Mouse (Mus musculus): ENCODE measurements around the gene Cd300a. TPM values are rescaled to one million over a fixed set of nuclear protein-coding genes. Genes with fewer than 3 reads are reported as not detected.

Gene Cd300a
- polyA plus RNA-seq, 1 experiment, result 0.88 TPM

DNA sequence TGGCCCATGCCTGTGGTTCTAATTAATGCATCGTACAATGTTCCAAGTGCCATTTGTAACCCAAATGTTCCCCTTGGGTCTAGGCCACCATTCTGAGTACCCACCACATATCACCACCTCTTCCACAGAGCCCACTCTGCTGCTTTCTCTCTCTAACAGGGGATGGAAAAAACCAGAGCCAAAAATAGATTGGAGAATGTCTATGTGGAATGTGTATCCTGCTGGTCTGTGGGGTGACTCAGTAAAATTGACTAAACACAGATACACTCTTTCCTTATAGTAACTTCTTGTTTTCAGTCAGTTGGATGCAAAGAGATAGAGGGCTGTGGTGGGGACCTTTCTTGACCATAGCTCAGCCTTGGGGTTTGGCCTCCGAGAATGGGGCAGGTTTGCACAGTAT is 39.7 kb downstream of the Cd300a start:
- TF ChIP-seq POLR2A (IDR thresholded peaks at IDR 0.05; ENCODE audit: extremely low read depth, insufficient read depth, low read length), result no peak
- no peak for TF ChIP-seq CTCF (IDR thresholded peaks at IDR 0.05; ENCODE audit: extremely low read depth, insufficient read depth, low read length)
- no peak overlapping the region for H3K4me3 ChIP-seq (ENCODE audit: insufficient read depth, low read length)
- 0 out of 2 replicates have a peak, but pooled peaks cover 1% of the 10 kb centered on the region for H3K4me1 ChIP-seq (ENCODE audit: control insufficient read depth, insufficient read depth, low read length)
- H3K27ac ChIP-seq (ENCODE audit: insufficient read depth, low read length), result no peak overlapping the region

DNA sequence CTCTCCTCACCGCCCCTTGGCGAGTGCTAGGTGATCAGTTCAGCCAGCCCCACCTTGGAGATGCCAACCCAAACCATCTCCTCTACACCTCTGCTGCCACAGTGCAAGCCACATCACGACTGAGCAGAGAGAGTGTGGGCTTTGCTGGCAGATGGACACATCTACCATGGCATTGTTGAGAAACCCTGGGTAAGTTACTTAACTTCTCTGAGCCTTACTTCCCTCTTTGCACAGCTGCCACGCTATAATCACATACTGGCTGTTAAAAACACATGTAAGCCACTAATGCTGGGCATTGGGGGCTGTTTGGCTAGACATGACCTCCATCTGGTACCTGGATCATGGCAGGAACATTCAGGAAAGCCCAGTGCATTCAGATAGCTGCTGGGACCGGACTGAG is 41.2 kb downstream of the Cd300a start:
- H3K27ac ChIP-seq (ENCODE audit: insufficient read depth, low read length), result no peak overlapping the region
- no peak overlapping the region for H3K4me3 ChIP-seq (ENCODE audit: insufficient read depth, low read length)
- no peak for TF ChIP-seq POLR2A (IDR thresholded peaks at IDR 0.05; ENCODE audit: extremely low read depth, insufficient read depth, low read length)
- TF ChIP-seq CTCF (IDR thresholded peaks at IDR 0.05; ENCODE audit: extremely low read depth, insufficient read depth, low read length), result no peak
- H3K4me1 ChIP-seq (ENCODE audit: control insufficient read depth, insufficient read depth, low read length), result 0 out of 2 replicates have a peak, but pooled peaks cover 1% of the 10 kb centered on the region

DNA sequence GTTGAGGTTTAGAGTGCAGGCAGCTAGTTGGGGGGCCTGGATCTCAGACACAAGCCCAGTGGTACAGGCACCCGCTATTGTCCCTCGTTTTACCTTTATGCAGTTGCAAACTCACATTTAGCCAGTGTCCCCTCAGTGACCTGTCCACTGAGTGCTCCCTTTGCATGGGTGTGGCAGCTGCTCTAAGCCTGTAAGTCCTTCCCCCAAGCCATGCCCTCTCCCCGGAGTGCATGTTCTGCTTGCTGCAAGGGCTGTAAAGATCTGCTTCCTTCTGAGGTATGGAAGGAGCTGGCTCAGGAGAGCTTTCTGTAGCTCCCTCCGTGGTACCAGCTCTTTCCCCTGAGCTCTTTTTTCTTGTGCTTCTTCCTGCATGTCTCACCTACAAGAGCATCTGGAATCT is 43.8 kb downstream of the Cd300a start:
- Histone ChIP-seq H3K4me3 (ENCODE audit: insufficient read depth, low read length) (no peak overlapping the region), H3K4me1 (ENCODE audit: control insufficient read depth, insufficient read depth, low read length) (0 out of 2 replicates have a peak, but pooled peaks cover 1% of the 10 kb centered on the region), H3K27ac (ENCODE audit: insufficient read depth, low read length) (no peak overlapping the region)
- TF ChIP-seq POLR2A (IDR thresholded peaks at IDR 0.05; ENCODE audit: extremely low read depth, insufficient read depth, low read length) (no peak), CTCF (IDR thresholded peaks at IDR 0.05; ENCODE audit: extremely low read depth, insufficient read depth, low read length) (no peak)

DNA sequence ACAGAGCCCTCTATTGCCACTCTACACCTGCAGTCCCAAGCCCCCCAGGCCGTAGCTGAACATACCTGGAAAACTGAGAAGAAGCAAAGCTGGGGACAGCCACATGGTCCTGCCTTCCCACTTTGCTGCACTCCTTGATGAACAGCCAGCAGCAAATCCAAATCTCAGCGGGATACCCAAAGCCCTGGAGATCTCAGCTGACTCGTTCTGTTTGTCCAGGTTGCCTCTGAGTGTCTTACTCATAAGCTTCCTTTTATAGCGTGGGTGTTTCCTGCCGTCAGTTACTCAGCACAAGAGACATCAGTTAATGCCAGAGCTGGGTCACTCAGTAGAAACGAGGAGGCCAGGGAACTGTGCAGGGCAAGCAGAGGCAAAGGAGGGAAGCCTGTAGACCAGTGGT is 44.3 kb downstream of the Cd300a start, which contains the start of gene Cd300lb:
Gene Cd300lb, minus strand, starts transcription at position 243 of the 400 bp plus-strand sequence.
- H3K27ac ChIP-seq (ENCODE audit: insufficient read depth, low read length), result no peak within 1 kb of the TSS
- H3K4me3 ChIP-seq (ENCODE audit: insufficient read depth, low read length), result no peak within 1 kb of the TSS
- H3K4me1 ChIP-seq (ENCODE audit: control insufficient read depth, insufficient read depth, low read length), result 0 out of 2 replicates have a peak, but pooled peaks cover 1% of the 10 kb centered on the region
- TF ChIP-seq POLR2A (IDR thresholded peaks at IDR 0.05; ENCODE audit: extremely low read depth, insufficient read depth, low read length) (no peak), CTCF (IDR thresholded peaks at IDR 0.05; ENCODE audit: extremely low read depth, insufficient read depth, low read length) (no peak)

Other genes with a start within 250 kb of the Cd300a start
- 1,795 and 1,828 TPM in 2 replicates for gene Rpl38, start 221.5 kb upstream of the Cd300a start, polyA plus RNA-seq (2012; rRNA removed)
- gene Ttyh2, start 214.6 kb upstream of the Cd300a start, polyA plus RNA-seq (2012; rRNA removed), result 29.1 and 33.1 TPM in 2 replicates
- 2.0 and 2.9 TPM in 2 replicates for gene Dnaic2, start 162.6 kb upstream of the Cd300a start, polyA plus RNA-seq (2012; rRNA removed)
- 4.8 and 5.5 TPM in 2 replicates for gene Kif19a, start 124.7 kb upstream of the Cd300a start, polyA plus RNA-seq (2012; rRNA removed)
- gene Btbd17, start 94.1 kb upstream of the Cd300a start, polyA plus RNA-seq (2012; rRNA removed), result 50.7 and 56.1 TPM in 2 replicates
- not detected in 2 replicates for gene Gpr142, start 91.1 kb upstream of the Cd300a start, polyA plus RNA-seq (2012; rRNA removed)
- gene Gprc5c, start 38.9 kb upstream of the Cd300a start, polyA plus RNA-seq (2012; rRNA removed), result 4.2 and 4.3 TPM in 2 replicates
- gene Cd300lb, start 44.3 kb downstream of the Cd300a start, polyA plus RNA-seq (2012; rRNA removed), result 0.08 and 0.13 TPM in 2 replicates
- not detected in 2 replicates for gene Cd300c, start 79.1 kb downstream of the Cd300a start, polyA plus RNA-seq (2012; rRNA removed)
- 0.10 and 0.11 TPM in 2 replicates for gene Cd300ld, start 99.9 kb downstream of the Cd300a start, polyA plus RNA-seq (2012; rRNA removed)
- gene Cd300c2, start 111.8 kb downstream of the Cd300a start, polyA plus RNA-seq (2012; rRNA removed), result 7.5 and 7.6 TPM in 2 replicates
- gene Cd300ld2, start 126.2 kb downstream of the Cd300a start, polyA plus RNA-seq (2012; rRNA removed), result 0.32 TPM in 1 of 2 replicates, not detected in the other
- gene Cd300ld4, start 137.0 kb downstream of the Cd300a start, polyA plus RNA-seq (2012; rRNA removed), result 0.13 and 0.44 TPM in 2 replicates
- 0.36 TPM in 1 of 2 replicates, not detected in the other for gene Cd300ld5, start 147.7 kb downstream of the Cd300a start, polyA plus RNA-seq (2012; rRNA removed)
- 1.0 and 1.2 TPM in 2 replicates for gene Cd300ld3, start 158.4 kb downstream of the Cd300a start, polyA plus RNA-seq (2012; rRNA removed)
- gene Cd300e, start 172.1 kb downstream of the Cd300a start, polyA plus RNA-seq (2012; rRNA removed), result 0.09 and 0.17 TPM in 2 replicates
- gene Rab37, start 201.4 kb downstream of the Cd300a start, polyA plus RNA-seq (2012; rRNA removed), result 2.5 and 2.9 TPM in 2 replicates
- gene Cd300lf, start 244.0 kb downstream of the Cd300a start, polyA plus RNA-seq (2012; rRNA removed), result 0.08 TPM in 2 replicates